Mouse (Mus musculus) midbrain, embryonic 15.5 days (tissue): ENCODE results near the gene Pik3r4. TPM values are rescaled to one million over a fixed set of nuclear protein-coding genes. Genes with fewer than 3 reads are reported as not detected.
A peak's percentile ranks its signal among the peaks of the same experiment; 100 is the strongest.

Source experiments
- ATAC-seq: fragments of 200-750 bp; cut with Nextera tagmentation; replicated peaks from 2 replicates; pipeline ENCODE4 v1.8.0; 2017; ENCODE audit warnings: moderate TSS enrichment
- H3K27ac ChIP-seq: fragments of 300-500 bp; sonication (generic); 2 replicates; pipeline ENCODE4 v1.5.1; 2015; ENCODE audit warnings: mild to moderate bottlenecking, inconsistent platforms
- H3K27me3 ChIP-seq: fragments of 300-500 bp; sonication (generic); replicated peaks from 2 replicates; pipeline ENCODE4 v1.6.1; 2015; ENCODE audit warnings: inconsistent platforms
- H3K36me3 ChIP-seq: fragments of 300-500 bp; sonication (generic); replicated peaks from 2 replicates; pipeline ENCODE4 v1.6.1; 2015; ENCODE audit warnings: inconsistent platforms
- H3K4me1 ChIP-seq: fragments of 300-500 bp; sonication (generic); 2 replicates; pipeline ENCODE4 v1.6.1; 2015; ENCODE audit warnings: inconsistent platforms
- H3K4me2 ChIP-seq: fragments of 300-500 bp; sonication (generic); 2 replicates; pipeline ENCODE4 v1.6.1; 2015; ENCODE audit warnings: inconsistent platforms, mild to moderate bottlenecking, moderate library complexity
- H3K4me3 ChIP-seq: fragments of 300-500 bp; sonication (generic); 2 replicates; pipeline ENCODE4 v1.5.1; 2015; ENCODE audit warnings: mild to moderate bottlenecking, inconsistent platforms
- H3K9ac ChIP-seq: fragments of 300-500 bp; sonication (generic); 2 replicates; pipeline ENCODE4 v1.6.1; 2015; ENCODE audit warnings: mild to moderate bottlenecking, inconsistent platforms
- H3K9me3 ChIP-seq: fragments of 300-500 bp; sonication (generic); 2 replicates; pipeline ENCODE4 v1.6.1; 2016; ENCODE audit warnings: inconsistent platforms
- WGBS: fragments of 180-500 bp; shearing (Covaris S2); methylation state at CpG from one replicate; pipeline ENCODE4 v1.1.7; 2015; ENCODE audit warnings: mixed read lengths; 5-methylcytosine and 5-hydroxymethylcytosine counted together
- polyA plus RNA-seq: library from polyadenylated mRNA; unstranded; fragments of >200 nt; fragmentation: Nextera tagmentation; extraction: Ambion mirVana; gene quantifications from 2 replicates; pipeline ENCODE4 v1.2.1, GENCODE M21; 2015

The Pik3r4 gene
- polyA plus RNA-seq, 1 experiment from 2014 or later = 18.8 TPM

- Histone ChIP-seq H3K9ac (no peak overlapping the region), H3K27me3 (no peaks in the 10 kb centered on the region), H3K9me3 (no peaks in the 10 kb centered on the region), H3K27ac (no peak overlapping the region), H3K36me3 (peaks cover 24% of the 10 kb centered on the region), H3K4me3 (no peak overlapping the region), H3K4me1 (no peaks in the 10 kb centered on the region), H3K4me2 (no peak overlapping the region)
- ATAC-seq = no peak
- WGBS = 93% methylated on average over 4 of the region's 4 CpGs
Measured at GRCm38 (mm10) chr9:105670916-105671315, 28.1 kb downstream of the Pik3r4 start.

GRCm38 (mm10) chr9:105672032-105672431 lies 29.3 kb downstream of the Pik3r4 start:
- no peak overlapping the region for H3K4me3 ChIP-seq
- no peaks in the 10 kb centered on the region for H3K9me3 ChIP-seq
- H3K4me1 ChIP-seq = no peaks in the 10 kb centered on the region
- H3K36me3 ChIP-seq = peaks cover 20% of the 10 kb centered on the region
- 87% methylated on average over 2 of the region's 2 CpGs for WGBS
- no peak overlapping the region for H3K9ac ChIP-seq
- no peak overlapping the region for H3K4me2 ChIP-seq
- ATAC-seq = no peak
- H3K27me3 ChIP-seq = no peaks in the 10 kb centered on the region
- no peak overlapping the region for H3K27ac ChIP-seq

GRCm38 (mm10) chr9:105675941-105676340 lies 33.2 kb downstream of the Pik3r4 start:
- Histone ChIP-seq H3K9me3 (no peaks in the 10 kb centered on the region), H3K4me1 (peaks cover 2% of the 10 kb centered on the region; the same call in 1 of the 2 replicates), H3K4me3 (no peak overlapping the region), H3K27me3 (no peaks in the 10 kb centered on the region), H3K4me2 (no peak overlapping the region), H3K36me3 (peaks cover 11% of the 10 kb centered on the region; the same call in 1 of the 2 replicates), H3K27ac (no peak overlapping the region), H3K9ac (no peak overlapping the region)
- no peak for ATAC-seq
- 90% methylated on average over 11 of the region's 11 CpGs for WGBS

GRCm38 (mm10) chr9:105681386-105681785 lies 38.6 kb downstream of the Pik3r4 start:
- H3K9me3 ChIP-seq = no peaks in the 10 kb centered on the region
- peaks cover 9% of the 10 kb centered on the region for H3K4me1 ChIP-seq
- H3K27ac ChIP-seq = peak overlapping the region; percentile 77
- 46% methylated on average over 7 of the region's 7 CpGs for WGBS
- no peak overlapping the region for H3K9ac ChIP-seq
- no peak overlapping the region for H3K4me3 ChIP-seq
- peaks cover 15% of the 10 kb centered on the region; the same call in 1 of the 2 replicates for H3K36me3 ChIP-seq
- H3K27me3 ChIP-seq = no peaks in the 10 kb centered on the region
- peak; percentile 84 for ATAC-seq
- no peak overlapping the region for H3K4me2 ChIP-seq

GRCm38 (mm10) chr9:105684549-105685165 lies 41.9 kb downstream of the Pik3r4 start:
- ATAC-seq = no peak
- H3K9me3 ChIP-seq = no peaks in the 10 kb centered on the region
- no peak overlapping the region for H3K27ac ChIP-seq
- peaks cover 9% of the 10 kb centered on the region for H3K4me1 ChIP-seq
- no peak overlapping the region for H3K4me3 ChIP-seq
- H3K36me3 ChIP-seq = peaks cover 13% of the 10 kb centered on the region; the same call in 1 of the 2 replicates
- H3K27me3 ChIP-seq = no peaks in the 10 kb centered on the region
- H3K4me2 ChIP-seq = no peak overlapping the region
- 87% methylated on average over 13 of the region's 13 CpGs for WGBS
- H3K9ac ChIP-seq = no peak overlapping the region

GRCm38 (mm10) chr9:105689485-105689884 lies 46.7 kb downstream of the Pik3r4 start:
- Histone ChIP-seq H3K4me1 (peaks cover 15% of the 10 kb centered on the region), H3K36me3 (peaks cover 13% of the 10 kb centered on the region; the same call in 1 of the 2 replicates), H3K27me3 (no peaks in the 10 kb centered on the region), H3K4me3 (no peak overlapping the region), H3K27ac (no peak overlapping the region), H3K4me2 (no peak overlapping the region), H3K9me3 (no peaks in the 10 kb centered on the region), H3K9ac (no peak overlapping the region)
- peak; percentile 34 for ATAC-seq
- WGBS = 20% methylated on average over 7 of the region's 7 CpGs

GRCm38 (mm10) chr9:105692472-105692871 lies 49.7 kb downstream of the Pik3r4 start:
- no peaks in the 10 kb centered on the region; the same call in 1 of the 2 replicates for H3K36me3 ChIP-seq
- H3K9ac ChIP-seq = no peak overlapping the region
- no peak overlapping the region for H3K4me3 ChIP-seq
- 0 out of 2 replicates have a peak overlapping the region, but pooled peaks have one; percentile 59 for H3K27ac ChIP-seq
- 91% methylated on average over 14 of the region's 14 CpGs for WGBS
- no peaks in the 10 kb centered on the region for H3K9me3 ChIP-seq
- no peak overlapping the region for H3K4me2 ChIP-seq
- ATAC-seq = no peak
- H3K4me1 ChIP-seq = peaks cover 15% of the 10 kb centered on the region
- H3K27me3 ChIP-seq = no peaks in the 10 kb centered on the region

GRCm38 (mm10) chr9:105693056-105693455 lies 50.3 kb downstream of the Pik3r4 start:
- H3K4me3 ChIP-seq = no peak overlapping the region
- H3K9me3 ChIP-seq = no peaks in the 10 kb centered on the region
- no peak overlapping the region for H3K9ac ChIP-seq
- H3K27me3 ChIP-seq = no peaks in the 10 kb centered on the region
- WGBS = 69% methylated on average over 9 of the region's 9 CpGs
- H3K27ac ChIP-seq = peak overlapping the region; percentile 59; the same call in 1 of the 2 replicates
- H3K4me1 ChIP-seq = peaks cover 15% of the 10 kb centered on the region
- no peak overlapping the region for H3K4me2 ChIP-seq
- no peak for ATAC-seq
- H3K36me3 ChIP-seq = no peaks in the 10 kb centered on the region

- Histone ChIP-seq H3K27me3 (no peaks in the 10 kb centered on the region), H3K9ac (no peak overlapping the region), H3K27ac (peak overlapping the region; percentile 59; the same call in 1 of the 2 replicates), H3K4me3 (no peak overlapping the region), H3K36me3 (no peaks in the 10 kb centered on the region), H3K4me1 (peaks cover 15% of the 10 kb centered on the region), H3K4me2 (no peak overlapping the region), H3K9me3 (no peaks in the 10 kb centered on the region)
- WGBS = 6% methylated on average over 5 of the region's 5 CpGs
- ATAC-seq = no peak
Measured at GRCm38 (mm10) chr9:105693854-105694253, 51.1 kb downstream of the Pik3r4 start.

GRCm38 (mm10) chr9:105696818-105697564 lies 54.2 kb downstream of the Pik3r4 start:
- 85% methylated on average over 7 of the region's 7 CpGs for WGBS
- Histone ChIP-seq H3K9me3 (no peaks in the 10 kb centered on the region), H3K27ac (no peak overlapping the region), H3K4me2 (no peak overlapping the region), H3K4me3 (no peak overlapping the region), H3K36me3 (no peaks in the 10 kb centered on the region), H3K27me3 (no peaks in the 10 kb centered on the region), H3K9ac (no peak overlapping the region), H3K4me1 (peaks cover 15% of the 10 kb centered on the region)
- ATAC-seq = no peak

- ATAC-seq = no peak
- 80% methylated on average over 9 of the region's 9 CpGs for WGBS
- H3K4me1 ChIP-seq = peaks cover 11% of the 10 kb centered on the region
- H3K4me2 ChIP-seq = no peak overlapping the region
- no peaks in the 10 kb centered on the region for H3K27me3 ChIP-seq
- no peaks in the 10 kb centered on the region for H3K9me3 ChIP-seq
- H3K9ac ChIP-seq = no peak overlapping the region
- no peak overlapping the region for H3K4me3 ChIP-seq
- H3K27ac ChIP-seq = no peak overlapping the region
- no peaks in the 10 kb centered on the region for H3K36me3 ChIP-seq
Measured at GRCm38 (mm10) chr9:105697764-105698396, 55.1 kb downstream of the Pik3r4 start.

- H3K4me2 ChIP-seq = no peak overlapping the region
- WGBS = 88% methylated on average over 6 of the region's 6 CpGs
- H3K27ac ChIP-seq = no peak overlapping the region
- no peaks in the 10 kb centered on the region for H3K4me1 ChIP-seq
- no peak overlapping the region for H3K4me3 ChIP-seq
- H3K9ac ChIP-seq = no peak overlapping the region
- no peak for ATAC-seq
- H3K27me3 ChIP-seq = no peaks in the 10 kb centered on the region
- no peaks in the 10 kb centered on the region for H3K36me3 ChIP-seq
- H3K9me3 ChIP-seq = no peaks in the 10 kb centered on the region
Measured at GRCm38 (mm10) chr9:105700702-105701101, 57.9 kb downstream of the Pik3r4 start.
